Mouse (Mus musculus) C2C12 (cell line): ENCODE measurements around the gene Ttpal. TPM values are rescaled to one million over a fixed set of nuclear protein-coding genes. Genes with fewer than 3 reads are reported as not detected.

Experiments
- H3K27me3 ChIP-seq: one replicate; pipeline ENCODE4 v1.6.1; 2011; ENCODE audit not compliant: control insufficient read depth, insufficient read depth, insufficient read length
- H3K36me3 ChIP-seq: one replicate; pipeline ENCODE4 v1.6.1; 2011; ENCODE audit not compliant: control insufficient read depth, insufficient read depth
- H3K4me3 ChIP-seq: one replicate; pipeline ENCODE4 v1.5.1; 2011; ENCODE audit warnings: mild to moderate bottlenecking, control low read depth; ENCODE audit not compliant: poor library complexity, insufficient read depth, severe bottlenecking
- H3K79me2 ChIP-seq: one replicate; pipeline ENCODE4 v1.6.1; 2011; ENCODE audit not compliant: control insufficient read depth, insufficient read depth
- H3K79me3 ChIP-seq: one replicate; pipeline ENCODE4 v1.6.1; 2011; ENCODE audit warnings: low read depth, control low read depth
- H3ac ChIP-seq: one replicate; pipeline ENCODE3; 2011; ENCODE audit warnings: low read depth; ENCODE audit not compliant: control insufficient read depth, insufficient read length
- CEBPB ChIP-seq: IDR thresholded peaks from one replicate; pipeline ENCODE4 v1.6.1; 2011; ENCODE audit warnings: low read depth, mild to moderate bottlenecking, control low read depth, moderate library complexity
- CTCF ChIP-seq: IDR thresholded peaks from one replicate; pipeline ENCODE4 v1.5.1; 2011; ENCODE audit not compliant: control insufficient read depth, insufficient read depth, insufficient read length
- FOSL1 ChIP-seq: IDR thresholded peaks from one replicate; pipeline ENCODE4 v1.8.0; 2011; ENCODE audit warnings: mild to moderate bottlenecking, low read length; ENCODE audit not compliant: poor library complexity, insufficient read depth, severe bottlenecking
- MAX ChIP-seq: IDR thresholded peaks from one replicate; pipeline ENCODE4 v1.6.1; 2011; ENCODE audit warnings: mild to moderate bottlenecking, control low read depth
- MYOD1 ChIP-seq: IDR thresholded peaks from one replicate; pipeline ENCODE4 v1.6.1; 2011; ENCODE audit warnings: low read depth; ENCODE audit not compliant: control insufficient read depth, insufficient read length
- MYOG ChIP-seq: IDR thresholded peaks from one replicate; pipeline ENCODE4 v1.6.1; 2011; ENCODE audit not compliant: control insufficient read depth, insufficient read length; ENCODE audit errors: extremely low read depth
- USF1 ChIP-seq: IDR thresholded peaks from one replicate; pipeline ENCODE4 v1.6.1; 2011; ENCODE audit warnings: low read depth, mild to moderate bottlenecking, control low read depth, moderate library complexity
- polyA plus RNA-seq: library from polyadenylated mRNA; unstranded; fragments of >200 nt; fragmentation: generic; extraction: Trizol; gene quantifications from one replicate; pipeline ENCODE4 v1.2.1, GENCODE M21; 2012; ENCODE audit warnings: missing spikeins

Ttpal gene
- polyA plus RNA-seq, 1 experiment, result 15.1 TPM

- Histone ChIP-seq H3K4me3 (no peak overlapping the region), H3K36me3 (no peaks in the 10 kb centered on the region), H3ac (no peak overlapping the region), H3K79me2 (no peaks in the 10 kb centered on the region), H3K79me3 (no peaks in the 10 kb centered on the region), H3K27me3 (peaks cover 13% of the 10 kb centered on the region)
- TF ChIP-seq CTCF (no peak), USF1 (no peak), MYOG (no peak), MAX (no peak), CEBPB (no peak), FOSL1 (no peak), MYOD1 (no peak)
Observed at GRCm38 (mm10) chr2:163577986-163578385, 24.1 kb upstream of the Ttpal start.

DNA sequence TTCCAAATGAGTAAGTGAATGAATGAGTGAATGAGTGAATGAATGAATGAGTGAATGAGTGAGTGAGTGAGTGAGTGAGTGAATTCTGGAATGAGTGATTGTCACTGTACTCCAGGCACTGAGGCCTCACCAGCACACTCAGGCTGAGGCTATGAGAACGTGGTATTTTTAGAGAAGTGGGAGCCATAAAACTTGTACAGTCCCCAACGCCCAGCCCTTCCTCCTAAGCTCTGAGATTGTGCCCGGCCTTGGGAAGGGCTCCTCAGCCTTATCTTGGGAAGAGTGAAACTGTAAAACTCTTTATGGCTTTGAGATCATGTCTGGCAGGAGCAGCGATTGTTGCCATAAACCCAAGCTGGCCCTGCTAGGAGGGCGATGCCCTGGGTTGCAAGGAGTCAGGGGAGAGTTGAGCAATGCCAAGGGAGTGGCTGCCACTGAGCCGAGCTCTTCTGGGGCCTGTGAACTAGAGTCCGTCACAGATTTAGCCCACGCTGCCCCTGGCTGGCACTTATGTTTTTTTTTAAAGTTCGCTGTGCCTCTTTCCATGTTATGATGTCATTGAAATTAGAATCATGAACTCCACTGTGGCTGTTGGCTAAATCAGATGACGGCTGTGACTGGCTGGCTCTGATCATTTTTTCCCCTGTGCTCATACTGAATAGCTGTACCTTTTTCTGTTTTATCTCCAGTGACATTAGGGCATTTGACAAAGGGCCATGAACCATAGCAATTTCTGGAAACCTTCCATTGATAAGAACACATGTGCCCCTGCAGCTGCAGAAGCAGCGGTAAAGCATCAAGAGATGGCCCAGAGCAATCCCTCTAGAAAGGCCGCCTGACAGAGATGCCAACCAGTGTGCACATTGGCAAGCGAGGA lies 21.8 kb upstream of the Ttpal start:
- TF ChIP-seq CEBPB (peak; percentile 35), MYOG (no peak)
- H3K79me3 ChIP-seq, result no peaks in the 10 kb centered on the region
- H3K79me2 ChIP-seq, result no peaks in the 10 kb centered on the region
- H3K4me3 ChIP-seq, result no peak overlapping the region
- no peaks in the 10 kb centered on the region for H3K36me3 ChIP-seq
- H3K27me3 ChIP-seq, result no peaks in the 10 kb centered on the region
- no peak overlapping the region for H3ac ChIP-seq

DNA sequence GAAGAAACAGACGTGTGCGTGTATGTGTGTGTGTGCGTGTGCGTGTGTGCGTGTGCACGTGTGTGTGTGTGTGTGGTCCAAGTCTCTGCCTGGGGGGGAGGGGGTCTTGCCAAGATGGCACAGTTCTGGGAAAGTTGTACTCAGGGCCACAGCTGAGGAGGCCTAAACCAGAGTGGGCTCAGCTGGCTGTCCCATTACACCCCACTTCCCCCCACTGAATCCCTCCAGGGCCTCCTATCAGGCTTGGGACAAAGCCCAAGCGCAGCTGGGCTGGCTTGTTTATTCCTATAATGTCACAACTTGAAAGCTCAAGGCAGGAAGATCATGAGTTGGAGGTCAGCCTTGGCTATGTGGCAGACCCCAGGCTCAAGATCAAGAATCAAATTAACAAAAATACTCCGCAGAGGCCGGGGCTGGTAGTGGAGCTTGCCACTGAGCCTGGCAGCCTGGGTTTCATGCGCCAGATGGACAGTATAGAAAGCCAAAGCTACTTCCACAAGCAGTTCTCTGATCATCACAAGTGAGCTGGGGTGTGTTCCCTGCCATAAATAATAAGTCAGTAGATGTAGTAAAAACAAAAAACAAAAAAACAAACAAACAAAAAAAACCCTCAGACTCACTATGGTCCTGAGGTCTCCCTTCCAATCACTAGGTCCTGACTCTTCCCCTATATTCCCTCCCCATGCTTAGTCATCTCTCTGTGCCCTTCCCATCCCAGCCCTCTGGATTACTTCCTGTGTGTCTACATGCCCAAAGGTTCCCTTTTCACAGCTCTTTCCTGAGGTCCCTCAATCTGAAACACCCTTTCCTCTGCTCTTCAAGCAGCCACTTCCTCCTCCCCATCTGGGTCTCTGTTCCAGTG lies 18.7 kb upstream of the Ttpal start:
- no peaks in the 10 kb centered on the region for H3K79me3 ChIP-seq
- H3K4me3 ChIP-seq, result no peak overlapping the region
- H3K79me2 ChIP-seq, result no peaks in the 10 kb centered on the region
- no peak for TF ChIP-seq CEBPB
- TF ChIP-seq FOSL1, result no peak
- no peak for TF ChIP-seq CTCF
- TF ChIP-seq MAX, result no peak
- no peak for TF ChIP-seq USF1
- no peak for TF ChIP-seq MYOG
- H3K27me3 ChIP-seq, result no peaks in the 10 kb centered on the region
- no peaks in the 10 kb centered on the region for H3K36me3 ChIP-seq
- no peak overlapping the region for H3ac ChIP-seq

- no peak overlapping the region for H3ac ChIP-seq
- no peaks in the 10 kb centered on the region for H3K79me3 ChIP-seq
- no peaks in the 10 kb centered on the region for H3K36me3 ChIP-seq
- no peaks in the 10 kb centered on the region for H3K27me3 ChIP-seq
- H3K79me2 ChIP-seq, result no peaks in the 10 kb centered on the region
- H3K4me3 ChIP-seq, result no peak overlapping the region
- TF ChIP-seq MYOD1 (no peak), MYOG (no peak), CTCF (no peak), CEBPB (no peak), MAX (no peak)
Observed at GRCm38 (mm10) chr2:163584088-163584426, 18.1 kb upstream of the Ttpal start.

- no peaks in the 10 kb centered on the region for H3K79me2 ChIP-seq
- H3K36me3 ChIP-seq, result no peaks in the 10 kb centered on the region
- peak; percentile 35 for TF ChIP-seq CTCF
- no peak for TF ChIP-seq MYOG
- no peak overlapping the region for H3K4me3 ChIP-seq
- H3ac ChIP-seq, result no peak overlapping the region
- no peaks in the 10 kb centered on the region for H3K27me3 ChIP-seq
- H3K79me3 ChIP-seq, result no peaks in the 10 kb centered on the region
Observed at GRCm38 (mm10) chr2:163586384-163587261, 15.5 kb upstream of the Ttpal start.
